Mouse (Mus musculus): ENCODE measurements at regions not wholly inside any gene's neighbourhood (a gene's known extent, or its start where the extent isn't known, plus 50 kb on each side); places are given as distances from the start of the nearest gene placed in this dataset.

- Histone ChIP-seq H3K27me3 (ENCODE audit: control insufficient read depth, insufficient read depth, low read depth, low read length) (no peaks in the 10 kb centered on the region), H3K9me3 (replicated peaks; ENCODE audit: control insufficient read depth, low read length) (no peaks in the 10 kb centered on the region), H3K4me1 (ENCODE audit: control insufficient read depth, low read depth, low read length) (no peaks in the 10 kb centered on the region), H3K4me2 (ENCODE audit: low read depth, low read length) (no peak overlapping the region), H3K27ac (ENCODE audit: low read length) (no peak overlapping the region), H3K9ac (ENCODE audit: low read depth, low read length) (no peak overlapping the region), H3K4me3 (ENCODE audit: low read depth, low read length) (no peak overlapping the region), H3K36me3 (ENCODE audit: control insufficient read depth, insufficient read depth) (no peaks in the 10 kb centered on the region)
- no peak for ATAC-seq (ENCODE audit: low read depth)
- WGBS (ENCODE audit: insufficient replicate concordance), result 65% methylated on average over 6 of the region's 6 CpGs
Observed at GRCm38 (mm10) chr8:115788421-115788820, 80.8 kb upstream of the Maf start.

- H3K9me3 ChIP-seq (replicated peaks; ENCODE audit: control insufficient read depth, low read length), result no peaks in the 10 kb centered on the region
- 63% methylated on average over 4 of the region's 4 CpGs for WGBS (ENCODE audit: insufficient replicate concordance)
- H3K4me3 ChIP-seq (ENCODE audit: low read depth, low read length), result no peak overlapping the region
- H3K9ac ChIP-seq (ENCODE audit: low read depth, low read length), result no peak overlapping the region
- no peaks in the 10 kb centered on the region for H3K27me3 ChIP-seq (ENCODE audit: control insufficient read depth, insufficient read depth, low read depth, low read length)
- no peak overlapping the region for H3K27ac ChIP-seq (ENCODE audit: low read length)
- no peaks in the 10 kb centered on the region for H3K4me1 ChIP-seq (ENCODE audit: control insufficient read depth, low read depth, low read length)
- ATAC-seq (ENCODE audit: low read depth), result no peak
- H3K4me2 ChIP-seq (ENCODE audit: low read depth, low read length), result no peak overlapping the region
- H3K36me3 ChIP-seq (ENCODE audit: control insufficient read depth, insufficient read depth), result no peaks in the 10 kb centered on the region
Observed at GRCm38 (mm10) chr8:115786185-115786584, 78.6 kb upstream of the Maf start.

DNA sequence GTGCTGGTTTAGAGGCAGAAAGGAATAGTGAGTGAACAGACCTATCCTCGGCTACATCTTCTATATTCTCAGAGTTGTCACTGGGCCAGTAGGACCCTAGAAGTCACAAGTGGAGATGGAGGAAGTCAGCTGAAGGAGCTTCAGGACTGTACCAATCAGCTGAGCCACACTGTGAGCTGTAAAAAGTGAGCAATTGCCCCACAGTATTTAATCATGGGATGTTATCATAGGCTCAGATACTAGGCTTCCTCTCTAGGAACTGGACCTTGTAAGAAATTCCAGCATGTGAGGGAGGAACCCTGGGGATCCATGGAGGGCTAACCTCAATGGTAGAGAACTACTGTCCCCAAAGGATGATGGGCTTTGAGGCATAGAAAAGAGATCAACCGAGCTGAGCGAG is 78.2 kb upstream of the Maf start:
- no peaks in the 10 kb centered on the region for H3K36me3 ChIP-seq (ENCODE audit: control insufficient read depth, insufficient read depth)
- no peaks in the 10 kb centered on the region for H3K9me3 ChIP-seq (replicated peaks; ENCODE audit: control insufficient read depth, low read length)
- no peak overlapping the region for H3K27ac ChIP-seq (ENCODE audit: low read length)
- ATAC-seq (ENCODE audit: low read depth), result no peak
- H3K4me3 ChIP-seq (ENCODE audit: low read depth, low read length), result no peak overlapping the region
- H3K9ac ChIP-seq (ENCODE audit: low read depth, low read length), result no peak overlapping the region
- no peaks in the 10 kb centered on the region for H3K4me1 ChIP-seq (ENCODE audit: control insufficient read depth, low read depth, low read length)
- H3K27me3 ChIP-seq (ENCODE audit: control insufficient read depth, insufficient read depth, low read depth, low read length), result no peaks in the 10 kb centered on the region
- WGBS (ENCODE audit: insufficient replicate concordance), result 72% methylated on average over 3 of the region's 3 CpGs
- no peak overlapping the region for H3K4me2 ChIP-seq (ENCODE audit: low read depth, low read length)

GRCm38 (mm10) chr8:115783364-115783763 is 75.8 kb upstream of the Maf start:
- Histone ChIP-seq H3K4me1 (ENCODE audit: control insufficient read depth, low read depth, low read length) (no peaks in the 10 kb centered on the region), H3K4me2 (ENCODE audit: low read depth, low read length) (no peak overlapping the region), H3K4me3 (ENCODE audit: low read depth, low read length) (no peak overlapping the region), H3K27ac (ENCODE audit: low read length) (no peak overlapping the region), H3K27me3 (ENCODE audit: control insufficient read depth, insufficient read depth, low read depth, low read length) (no peaks in the 10 kb centered on the region), H3K9ac (ENCODE audit: low read depth, low read length) (no peak overlapping the region), H3K9me3 (replicated peaks; ENCODE audit: control insufficient read depth, low read length) (no peaks in the 10 kb centered on the region), H3K36me3 (ENCODE audit: control insufficient read depth, insufficient read depth) (no peaks in the 10 kb centered on the region)
- ATAC-seq (ENCODE audit: low read depth), result no peak
- 69% methylated on average over 6 of the region's 6 CpGs for WGBS (ENCODE audit: insufficient replicate concordance)

DNA sequence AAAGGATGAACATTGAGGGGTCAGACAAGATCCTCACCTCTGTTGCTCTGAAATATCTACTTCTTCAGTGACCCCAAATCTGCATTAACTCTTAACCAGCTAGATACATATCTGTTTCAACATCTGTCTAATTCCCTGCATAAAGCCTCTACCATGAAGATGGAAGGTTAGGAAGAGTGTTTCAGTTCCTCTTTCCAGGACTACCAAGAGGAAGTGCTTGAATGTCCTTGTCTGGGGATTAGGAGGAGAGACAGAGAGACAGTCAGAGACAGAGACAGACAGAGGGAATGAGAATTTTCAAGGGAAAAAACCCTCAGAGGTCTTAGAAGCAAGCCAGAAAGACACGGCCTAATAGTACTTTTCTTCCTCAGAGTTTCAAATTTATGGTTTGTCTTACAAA is 70.8 kb upstream of the Maf start:
- H3K36me3 ChIP-seq (ENCODE audit: control insufficient read depth, insufficient read depth), result no peaks in the 10 kb centered on the region
- no peaks in the 10 kb centered on the region for H3K27me3 ChIP-seq (ENCODE audit: control insufficient read depth, insufficient read depth, low read depth, low read length)
- H3K4me1 ChIP-seq (ENCODE audit: control insufficient read depth, low read depth, low read length), result no peaks in the 10 kb centered on the region
- H3K9ac ChIP-seq (ENCODE audit: low read depth, low read length), result no peak overlapping the region
- ATAC-seq (ENCODE audit: low read depth), result no peak
- no peak overlapping the region for H3K4me3 ChIP-seq (ENCODE audit: low read depth, low read length)
- H3K27ac ChIP-seq (ENCODE audit: low read length), result no peak overlapping the region
- no peaks in the 10 kb centered on the region for H3K9me3 ChIP-seq (replicated peaks; ENCODE audit: control insufficient read depth, low read length)
- 60% methylated on average over 1 of the region's 1 CpGs for WGBS (ENCODE audit: insufficient replicate concordance)
- H3K4me2 ChIP-seq (ENCODE audit: low read depth, low read length), result no peak overlapping the region

DNA sequence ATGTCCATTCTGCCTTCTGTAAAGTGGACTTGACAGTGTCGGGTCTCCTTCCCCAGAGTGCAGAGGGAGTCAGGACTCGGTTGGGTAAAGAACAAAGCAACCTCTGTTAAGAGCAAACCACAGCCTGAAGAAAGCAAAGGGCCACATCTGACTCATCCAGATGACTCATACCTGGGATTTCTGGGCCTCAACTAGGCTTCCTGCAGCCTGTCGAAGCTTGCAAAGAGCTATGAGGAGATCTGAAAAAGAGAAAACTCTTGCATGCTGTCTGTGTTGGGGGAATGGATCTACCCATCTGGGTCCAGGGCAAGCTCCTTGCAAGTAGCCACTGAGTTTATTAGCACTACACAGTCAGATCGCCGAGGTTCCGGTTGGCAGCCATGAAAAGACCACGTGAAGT is 63.5 kb upstream of the Maf start:
- H3K4me3 ChIP-seq (ENCODE audit: low read depth, low read length), result no peak overlapping the region
- no peak overlapping the region for H3K4me2 ChIP-seq (ENCODE audit: low read depth, low read length)
- no peak for ATAC-seq (ENCODE audit: low read depth)
- H3K4me1 ChIP-seq (ENCODE audit: control insufficient read depth, low read depth, low read length), result no peaks in the 10 kb centered on the region
- WGBS (ENCODE audit: insufficient replicate concordance), result 57% methylated on average over 7 of the region's 7 CpGs
- H3K9ac ChIP-seq (ENCODE audit: low read depth, low read length), result no peak overlapping the region
- no peaks in the 10 kb centered on the region for H3K36me3 ChIP-seq (ENCODE audit: control insufficient read depth, insufficient read depth)
- no peak overlapping the region for H3K27ac ChIP-seq (ENCODE audit: low read length)
- H3K27me3 ChIP-seq (ENCODE audit: control insufficient read depth, insufficient read depth, low read depth, low read length), result no peaks in the 10 kb centered on the region
- H3K9me3 ChIP-seq (replicated peaks; ENCODE audit: control insufficient read depth, low read length), result no peaks in the 10 kb centered on the region

- H3K9me3 ChIP-seq (replicated peaks; ENCODE audit: control insufficient read depth, low read length), result no peaks in the 10 kb centered on the region
- H3K4me1 ChIP-seq (ENCODE audit: control insufficient read depth, low read depth, low read length), result no peaks in the 10 kb centered on the region
- no peaks in the 10 kb centered on the region for H3K36me3 ChIP-seq (ENCODE audit: control insufficient read depth, insufficient read depth)
- WGBS (ENCODE audit: insufficient replicate concordance), result 59% methylated on average over 4 of the region's 4 CpGs
- H3K4me3 ChIP-seq (ENCODE audit: low read depth, low read length), result no peak overlapping the region
- H3K9ac ChIP-seq (ENCODE audit: low read depth, low read length), result no peak overlapping the region
- no peak for ATAC-seq (ENCODE audit: low read depth)
- H3K27me3 ChIP-seq (ENCODE audit: control insufficient read depth, insufficient read depth, low read depth, low read length), result no peaks in the 10 kb centered on the region
- no peak overlapping the region for H3K4me2 ChIP-seq (ENCODE audit: low read depth, low read length)
- no peak overlapping the region for H3K27ac ChIP-seq (ENCODE audit: low read length)
Observed at GRCm38 (mm10) chr8:115768631-115769030, 61.0 kb upstream of the Maf start.

DNA sequence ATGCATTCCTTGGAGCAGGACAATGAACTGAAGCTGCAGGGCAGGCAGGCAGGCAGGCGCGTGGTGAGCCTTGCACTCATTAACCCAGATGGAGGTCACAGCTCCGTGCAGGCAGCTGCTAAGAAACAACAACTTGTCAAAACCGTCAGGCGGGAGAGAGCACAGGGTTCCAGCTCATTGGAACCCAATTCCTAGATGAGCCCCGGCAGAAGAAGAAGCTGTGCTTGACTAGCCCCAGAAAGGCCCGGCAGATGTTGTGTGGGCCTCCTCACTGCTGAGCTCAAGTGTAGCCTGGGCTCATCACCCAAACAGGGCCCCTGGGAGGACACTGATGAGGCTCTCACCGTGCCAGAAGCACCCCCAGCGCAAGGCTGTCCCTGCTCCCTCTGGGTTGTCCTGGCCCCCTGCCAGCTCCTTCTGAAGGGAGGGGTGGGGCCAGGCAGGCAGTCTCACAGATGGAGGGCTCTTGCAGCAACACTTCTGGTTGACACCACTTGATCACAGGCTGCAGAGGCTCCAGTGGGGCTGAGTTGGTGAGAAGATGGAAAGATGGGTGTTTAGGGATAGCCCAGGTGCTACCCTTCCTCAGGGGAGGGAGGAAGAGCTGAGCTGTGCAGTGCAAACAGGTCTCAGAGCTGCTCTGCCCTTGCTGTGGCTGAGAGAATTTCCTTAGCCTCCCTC is 58.8 kb upstream of the Maf start:
- Histone ChIP-seq H3K4me2 (ENCODE audit: low read depth, low read length) (no peak overlapping the region), H3K27ac (ENCODE audit: low read length) (no peak overlapping the region), H3K4me3 (ENCODE audit: low read depth, low read length) (no peak overlapping the region), H3K9me3 (replicated peaks; ENCODE audit: control insufficient read depth, low read length) (no peaks in the 10 kb centered on the region), H3K36me3 (ENCODE audit: control insufficient read depth, insufficient read depth) (no peaks in the 10 kb centered on the region), H3K9ac (ENCODE audit: low read depth, low read length) (no peak overlapping the region), H3K27me3 (ENCODE audit: control insufficient read depth, insufficient read depth, low read depth, low read length) (no peaks in the 10 kb centered on the region), H3K4me1 (ENCODE audit: control insufficient read depth, low read depth, low read length) (no peaks in the 10 kb centered on the region)
- ATAC-seq (ENCODE audit: low read depth), result no peak
- WGBS (ENCODE audit: insufficient replicate concordance), result 24% methylated on average over 9 of the region's 9 CpGs

DNA sequence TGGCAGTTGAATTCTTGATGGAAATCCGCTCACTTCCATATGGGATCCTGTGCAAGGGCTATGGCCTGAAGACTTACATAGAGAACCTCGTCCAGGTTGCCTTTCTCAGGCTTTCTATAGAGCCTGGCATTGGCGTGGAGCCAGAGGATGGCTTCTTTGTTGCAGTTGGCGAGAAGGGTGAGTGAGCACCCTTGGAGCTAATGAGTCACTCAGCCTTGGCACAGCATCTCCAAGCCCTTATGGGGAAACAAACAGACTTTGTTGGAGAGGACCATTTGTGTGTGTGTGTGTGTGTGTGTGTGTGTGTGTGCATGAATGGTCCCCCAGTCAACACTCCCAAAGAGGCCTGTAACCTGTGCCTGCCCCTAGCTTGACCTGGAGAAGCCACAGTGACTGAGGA is 57.0 kb upstream of the Maf start:
- Histone ChIP-seq H3K4me1 (ENCODE audit: control insufficient read depth, low read depth, low read length) (no peaks in the 10 kb centered on the region), H3K9me3 (replicated peaks; ENCODE audit: control insufficient read depth, low read length) (no peaks in the 10 kb centered on the region), H3K4me3 (ENCODE audit: low read depth, low read length) (no peak overlapping the region), H3K27ac (ENCODE audit: low read length) (no peak overlapping the region), H3K36me3 (ENCODE audit: control insufficient read depth, insufficient read depth) (no peaks in the 10 kb centered on the region), H3K27me3 (ENCODE audit: control insufficient read depth, insufficient read depth, low read depth, low read length) (no peaks in the 10 kb centered on the region), H3K9ac (ENCODE audit: low read depth, low read length) (no peak overlapping the region), H3K4me2 (ENCODE audit: low read depth, low read length) (no peak overlapping the region)
- 57% methylated on average over 4 of the region's 4 CpGs for WGBS (ENCODE audit: insufficient replicate concordance)
- no peak for ATAC-seq (ENCODE audit: low read depth)

Measured in liver, embryonic 16.5 days (tissue).